Mouse (Mus musculus): ENCODE measurements around the gene Tc2n.
"Not testable (repeated sequence)": the region's sequence is repeated elsewhere in the genome, so short reads cannot be mapped to it uniquely, and the experiment has no call there.

Gene Tc2n

DNA sequence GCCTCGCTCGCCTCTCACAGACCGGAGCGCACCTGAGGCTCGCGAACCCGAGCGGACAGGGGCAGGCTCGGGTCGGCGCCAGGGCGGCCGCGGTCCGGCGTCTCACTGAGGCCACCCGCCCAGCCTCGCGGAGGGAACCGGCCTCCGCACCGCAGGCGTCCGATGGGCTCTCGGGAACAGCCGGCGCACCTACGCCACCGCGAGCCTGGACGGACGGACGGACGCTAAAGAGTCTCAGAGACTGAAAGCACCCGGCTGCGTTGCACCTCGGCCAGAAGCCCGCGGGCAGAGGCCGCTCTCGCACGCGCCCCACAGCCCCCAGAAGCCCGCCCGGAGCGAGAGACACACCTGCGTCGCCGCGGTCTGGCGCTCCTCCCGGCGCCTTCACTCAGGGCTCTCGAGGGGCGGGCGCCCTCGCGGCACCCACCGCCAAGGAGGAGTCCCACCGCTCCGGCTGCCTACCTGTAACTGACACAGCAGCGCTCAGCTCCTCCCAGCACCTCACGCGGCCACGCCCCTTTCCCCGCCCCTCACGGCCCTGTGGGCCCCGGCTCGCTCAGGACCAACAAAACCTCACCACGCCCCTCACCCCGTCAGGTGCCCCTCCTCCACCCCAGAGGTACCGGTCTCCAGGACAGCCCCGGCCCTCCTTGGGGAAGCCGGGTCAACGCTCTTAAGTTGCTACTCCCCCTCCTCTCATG lies at the start of gene Tc2n:
TSS of gene Tc2n (minus strand) at position 470 of the 701 bp plus-strand sequence.
- in situ Hi-C loops (cut with MboI, MseI), result no loop called here

DNA sequence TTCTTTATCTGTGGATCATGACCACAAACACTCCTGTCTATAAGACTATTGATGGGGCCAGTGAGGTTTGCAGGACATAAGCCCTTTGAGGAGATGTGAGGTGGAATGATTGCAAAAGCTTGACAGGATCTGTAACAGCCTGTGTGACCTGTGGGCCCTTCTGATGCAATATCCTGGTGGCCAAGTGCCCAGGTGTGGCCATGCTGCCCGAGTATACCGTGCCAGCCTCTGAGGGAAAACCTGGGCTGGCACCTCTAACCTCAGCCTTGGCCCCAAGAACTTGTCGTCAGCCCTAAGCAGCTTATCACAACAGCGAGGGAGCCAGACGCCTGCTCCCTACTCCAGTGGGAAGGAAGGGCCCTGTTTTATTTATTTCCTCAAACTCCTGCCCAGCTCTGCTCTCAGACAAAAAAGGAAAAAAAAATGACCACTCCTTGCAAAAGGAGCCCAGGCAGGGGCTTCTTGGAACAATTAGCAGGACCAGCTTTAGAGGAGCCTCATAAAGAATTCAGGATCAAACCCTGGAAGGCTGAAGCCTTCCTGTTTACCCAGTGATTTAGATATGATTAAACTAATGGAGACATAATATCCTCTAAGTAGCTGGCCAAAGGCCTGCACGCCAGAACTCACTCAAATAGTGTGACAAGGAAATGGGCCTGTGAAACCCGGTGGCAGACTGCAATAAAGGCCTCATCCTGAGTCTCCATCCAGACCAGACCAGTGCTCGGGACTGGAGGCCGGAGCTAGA lies 49.2 kb upstream of the Tc2n start:
- in situ Hi-C loops (cut with MboI, MseI), result no loop called here

DNA sequence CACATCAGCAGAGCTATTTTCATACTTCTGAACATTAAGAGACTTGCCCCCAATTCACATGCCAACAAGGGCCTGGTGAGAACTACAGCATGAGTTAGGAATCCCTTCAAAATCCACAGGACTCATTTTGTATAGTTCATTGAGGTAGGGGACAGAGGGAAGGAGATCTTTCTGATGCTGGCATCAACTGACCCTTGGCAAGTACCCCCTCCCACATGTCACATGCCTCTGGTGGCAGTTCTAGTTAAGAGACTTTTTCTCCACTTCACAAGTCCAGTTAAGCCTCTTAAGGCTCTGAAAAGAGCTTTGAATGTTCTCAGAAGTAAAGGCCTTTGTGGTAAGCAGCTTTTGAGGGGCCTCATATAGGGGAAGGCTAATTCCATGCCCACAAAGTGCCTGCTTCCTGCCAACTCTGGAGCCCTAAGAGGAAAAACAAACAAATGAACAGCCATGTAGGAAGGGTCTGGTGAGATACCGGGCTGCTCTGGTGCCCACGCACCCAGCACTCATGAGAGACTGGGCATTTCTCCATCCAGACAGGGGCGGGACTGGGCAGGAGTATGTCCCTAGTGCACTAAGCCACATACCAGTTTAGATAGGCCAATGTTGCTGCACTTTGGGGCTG lies 48.0 kb upstream of the Tc2n start:
- in situ Hi-C loops (cut with MboI, MseI), result no loop called here

DNA sequence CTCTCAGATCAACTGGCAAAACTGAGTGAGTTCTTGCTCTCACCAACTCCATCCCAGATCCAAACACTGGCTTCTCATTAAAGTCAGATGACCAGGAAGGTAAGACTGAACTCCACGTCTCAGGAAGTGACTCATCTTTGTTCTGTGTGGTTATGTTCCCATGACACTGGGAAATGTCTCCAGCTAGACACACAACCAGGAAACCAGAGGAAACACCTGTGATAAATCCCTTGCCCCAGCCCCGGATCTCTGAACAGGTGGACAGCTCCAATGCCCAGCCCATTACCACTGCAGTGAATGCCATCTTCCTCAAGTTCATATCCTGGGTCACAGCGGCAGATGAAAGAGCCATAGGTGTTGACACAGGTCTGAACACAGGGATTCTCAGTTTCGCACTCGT lies 46.5 kb upstream of the Tc2n start:
- in situ Hi-C loops (cut with MboI, MseI), result no loop called here

DNA sequence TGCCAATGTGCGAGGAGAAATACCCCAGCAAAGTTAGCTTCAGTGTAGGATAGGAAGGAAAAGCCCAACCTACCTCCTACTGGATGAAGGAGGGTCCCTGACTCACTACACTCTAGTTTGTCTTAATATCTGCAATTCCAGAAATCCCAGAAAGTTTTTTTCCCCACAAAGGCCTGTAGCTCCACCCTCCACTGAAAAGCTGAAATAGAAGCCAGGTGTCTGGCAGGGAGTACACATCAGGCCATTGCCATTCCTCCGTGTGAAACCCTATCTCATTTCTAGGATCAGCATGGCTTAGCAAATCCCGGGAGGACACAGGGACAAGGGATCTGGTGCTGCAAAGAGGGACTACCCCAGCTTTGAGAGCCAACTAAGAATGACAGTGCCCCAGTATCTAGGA lies 44.7 kb upstream of the Tc2n start:
- in situ Hi-C loops (cut with MboI, MseI), result no loop called here

DNA sequence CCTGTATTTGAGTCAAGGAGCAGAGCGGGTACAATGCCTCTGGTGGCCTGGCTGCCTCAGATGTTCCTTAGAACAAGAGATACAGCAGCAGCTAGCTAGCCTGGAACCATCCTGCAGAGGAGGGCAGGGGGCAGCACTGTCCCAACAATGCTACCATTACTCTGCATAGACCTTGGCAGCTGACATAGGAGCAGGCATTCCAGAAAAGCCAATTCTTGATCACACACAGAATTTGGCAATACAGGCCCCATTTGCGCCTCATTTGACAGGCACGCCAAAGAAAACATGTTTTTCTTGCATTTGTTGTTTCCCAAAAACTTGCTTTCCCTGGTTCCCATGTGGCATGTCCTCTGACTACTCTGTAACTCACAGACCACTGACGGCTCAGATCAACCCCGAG lies 43.7 kb upstream of the Tc2n start:
- in situ Hi-C loops (cut with MboI, MseI), result no loop called here

DNA sequence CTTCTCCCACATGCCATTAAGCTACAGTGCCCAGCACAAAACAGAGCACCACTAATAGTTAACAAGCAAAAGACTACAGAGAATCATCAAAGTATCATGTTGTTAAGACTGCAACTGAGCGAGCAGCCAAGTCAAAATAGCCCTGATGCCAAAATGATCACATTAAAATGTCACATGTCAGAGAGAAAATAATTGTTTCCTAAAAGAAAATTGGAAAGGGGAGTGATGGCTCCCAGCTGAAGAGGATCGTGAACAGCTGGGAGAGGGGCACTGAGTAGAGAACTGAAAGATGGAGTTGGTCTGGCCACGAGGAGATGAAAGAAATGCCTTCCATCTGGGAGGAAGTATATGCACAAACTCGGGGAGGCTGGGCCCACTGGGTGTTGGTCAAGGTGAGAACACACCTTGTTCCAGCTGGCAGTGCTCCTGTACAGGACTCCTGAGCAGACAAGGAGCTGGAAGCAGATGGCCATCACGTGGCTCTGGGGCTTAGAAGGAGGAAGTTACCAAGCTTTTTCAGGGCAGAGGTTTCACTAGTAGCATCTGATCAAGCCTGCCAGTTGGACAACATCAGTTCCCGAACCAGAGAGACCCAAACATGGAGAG lies 41.2 kb upstream of the Tc2n start:
- in situ Hi-C loops (cut with MboI, MseI), result no loop called here

DNA sequence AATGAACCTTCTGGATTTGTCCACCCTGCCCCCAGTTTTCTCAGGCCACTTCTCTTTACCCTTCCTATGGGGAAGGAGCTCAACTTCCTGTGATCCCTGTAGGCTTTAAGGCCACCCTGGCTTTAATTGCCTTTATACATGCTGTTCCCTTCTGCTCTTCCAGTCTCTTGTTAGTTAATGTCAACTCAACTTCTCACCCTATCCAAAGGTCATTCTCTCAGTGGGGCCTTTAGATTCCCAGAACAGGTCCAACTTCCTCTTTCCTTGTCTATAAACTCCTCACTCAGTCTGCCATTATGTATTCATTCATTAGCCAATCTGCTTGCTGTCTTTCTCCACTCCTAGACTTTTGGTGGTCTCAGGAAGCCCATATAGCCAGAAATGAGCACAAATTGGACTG lies 40.4 kb upstream of the Tc2n start:
- in situ Hi-C loops (cut with MboI, MseI), result no loop called here

DNA sequence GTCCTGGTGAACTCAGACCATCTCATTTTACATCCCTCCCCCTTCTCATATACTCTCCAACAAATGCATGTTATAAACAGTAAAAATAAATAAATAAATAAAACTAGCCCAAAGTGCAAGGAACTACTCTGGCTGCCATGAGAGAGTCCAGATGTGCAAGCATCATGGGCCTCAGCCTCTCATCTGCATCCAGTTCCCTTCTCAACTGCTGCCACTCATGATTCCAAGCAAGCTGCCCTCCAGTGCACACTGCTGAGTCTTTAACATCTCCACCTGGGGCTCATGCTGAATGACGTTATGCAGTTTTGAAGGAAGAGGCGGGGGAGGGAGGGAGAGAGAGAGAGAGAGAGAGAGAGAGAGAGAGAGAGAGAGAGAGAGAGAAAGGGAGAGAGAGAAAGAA lies 24.1 kb upstream of the Tc2n start:
- in situ Hi-C loops (cut with MboI, MseI), result no loop called here

DNA sequence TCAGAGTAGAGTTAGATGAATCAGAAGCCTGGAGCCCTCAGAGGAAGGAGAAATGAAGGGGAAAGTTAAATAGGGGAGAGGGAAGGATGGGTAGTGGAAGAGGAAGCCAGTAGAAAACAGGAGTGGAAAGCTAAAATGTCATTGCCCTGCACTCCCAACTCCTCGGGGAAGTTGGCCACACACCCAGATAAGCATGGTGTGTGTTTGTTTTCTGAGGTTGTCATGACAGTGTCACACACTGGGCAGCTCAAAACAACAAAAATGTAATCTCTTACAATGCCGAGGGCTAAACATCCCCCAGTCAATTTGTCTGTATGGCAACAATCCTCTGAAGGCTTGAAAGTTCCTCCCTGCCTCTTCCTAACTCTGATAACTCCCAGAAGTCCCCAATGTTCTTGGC lies 22.2 kb upstream of the Tc2n start:
- in situ Hi-C loops (cut with MboI, MseI), result no loop called here

DNA sequence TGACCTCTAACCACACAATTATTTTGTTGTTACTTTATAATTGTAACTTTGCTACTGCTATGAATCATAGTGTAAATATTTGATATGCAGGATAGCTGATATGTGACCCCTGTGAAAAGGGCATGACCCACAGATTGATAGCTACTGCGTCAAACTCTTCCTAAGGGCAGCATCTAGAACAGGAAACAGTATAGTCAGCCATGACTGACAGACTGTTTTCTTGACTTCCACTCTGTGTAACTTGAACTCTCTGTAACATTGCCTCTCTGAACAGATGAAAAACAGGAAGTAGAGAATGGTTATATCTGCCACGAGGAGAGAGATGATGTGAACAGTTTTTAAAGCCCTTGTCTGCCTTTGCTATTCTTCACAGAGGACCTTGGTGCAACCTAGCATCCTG lies 21.7 kb upstream of the Tc2n start:
- in situ Hi-C loops (cut with MboI, MseI), result no loop called here

DNA sequence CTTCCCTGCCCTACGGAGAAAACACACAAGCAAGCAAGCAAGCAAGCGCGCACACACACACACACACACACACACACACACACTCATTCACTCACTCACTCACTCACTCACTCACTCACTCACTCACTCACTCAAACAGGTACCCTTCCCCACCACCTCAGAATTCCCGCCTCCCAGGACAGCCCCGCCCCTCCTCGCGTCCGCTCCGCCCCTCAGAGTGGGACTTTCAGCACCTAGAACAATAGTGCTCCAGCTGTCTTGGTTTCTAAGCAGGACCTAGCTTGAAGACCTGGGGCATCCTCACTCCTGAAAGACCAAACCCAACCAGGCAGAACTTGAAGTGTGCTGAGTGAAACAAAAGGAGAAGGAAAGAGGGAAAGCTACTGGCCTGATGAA lies 430 bp upstream of the Tc2n start:
- in situ Hi-C loops (cut with MboI, MseI), result no loop called here

DNA sequence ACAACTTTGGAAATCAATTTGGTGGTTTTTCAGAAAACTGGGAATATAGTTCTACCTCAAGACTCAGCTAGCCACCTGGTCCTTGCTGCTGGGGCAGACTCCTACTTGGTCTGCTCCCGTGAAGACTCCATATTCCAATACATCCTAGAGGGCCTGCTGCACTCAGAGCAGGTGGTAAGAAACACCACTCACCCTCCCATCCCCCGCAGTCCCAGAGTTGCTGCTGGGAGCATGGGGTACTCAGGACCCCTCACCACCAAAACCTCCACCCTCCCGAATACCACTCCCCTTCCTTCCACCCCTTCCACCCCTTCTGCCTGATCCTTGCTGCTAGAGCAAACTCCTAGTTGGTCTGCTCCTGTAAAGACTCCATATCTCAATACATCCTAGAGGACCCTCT lies 19.1 kb downstream of the Tc2n start:
- in situ Hi-C loops (cut with MboI, MseI), result no loop called here

DNA sequence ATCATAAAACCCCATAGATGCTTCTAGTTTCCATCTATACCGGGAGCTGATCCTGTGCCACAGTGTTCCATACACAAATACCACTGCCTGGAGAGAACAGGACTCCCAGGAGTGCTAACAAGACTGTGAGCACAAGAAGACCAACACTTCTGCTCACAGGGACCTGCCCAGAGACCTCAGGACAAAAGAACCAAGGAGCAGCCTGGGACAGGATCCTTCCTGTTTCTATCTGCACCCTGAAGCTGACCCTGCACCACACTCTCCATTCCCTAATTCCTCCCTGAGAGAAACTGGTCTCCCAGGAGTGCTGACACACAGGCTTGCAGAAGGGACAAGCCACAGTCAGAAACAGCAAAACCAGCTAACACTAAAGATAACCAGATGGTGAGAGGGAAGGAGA lies 21.8 kb downstream of the Tc2n start:
- in situ Hi-C loops (cut with MboI, MseI), result no loop called here

DNA sequence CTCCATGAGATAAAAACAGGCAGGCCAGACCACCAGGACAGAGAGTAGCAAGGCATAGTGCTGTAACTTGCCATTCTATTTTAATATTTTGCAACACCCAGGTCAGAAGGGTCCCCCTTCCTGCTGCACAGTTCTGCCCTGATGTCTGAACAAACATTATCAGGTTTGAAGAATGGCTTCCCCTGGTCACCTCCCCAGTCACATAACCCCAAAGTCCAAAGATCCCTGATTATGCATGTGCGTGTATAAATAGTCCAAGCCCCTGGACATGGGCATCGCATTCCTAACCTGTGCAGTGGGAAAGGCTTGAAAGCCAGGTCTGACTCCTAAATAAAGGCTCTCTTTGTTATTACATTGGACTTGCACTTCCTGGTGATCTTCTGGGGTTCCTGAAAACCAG lies 37.8 kb downstream of the Tc2n start:
- in situ Hi-C loops (cut with MboI, MseI), result no loop called here

DNA sequence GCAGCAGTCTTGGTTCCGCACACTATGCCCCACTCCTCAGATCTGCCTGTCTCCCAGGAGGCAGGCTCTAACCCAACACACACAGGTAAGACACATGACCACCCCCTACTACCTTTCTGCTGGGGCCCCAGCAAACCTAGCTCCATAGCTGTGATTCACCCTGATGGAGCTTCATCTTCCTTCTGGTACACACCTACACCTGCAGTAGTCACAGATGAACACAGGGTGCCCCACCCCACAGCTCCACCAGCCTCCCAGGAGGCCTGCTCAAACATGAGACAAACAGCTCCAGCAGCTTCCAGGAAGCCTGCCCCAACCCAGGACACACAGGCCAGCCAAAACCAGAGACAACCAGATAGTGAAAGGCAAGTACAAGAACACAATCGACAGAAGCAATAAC lies 50.8 kb downstream of the Tc2n start:
- in situ Hi-C loops (cut with MboI, MseI), result no loop called here

DNA sequence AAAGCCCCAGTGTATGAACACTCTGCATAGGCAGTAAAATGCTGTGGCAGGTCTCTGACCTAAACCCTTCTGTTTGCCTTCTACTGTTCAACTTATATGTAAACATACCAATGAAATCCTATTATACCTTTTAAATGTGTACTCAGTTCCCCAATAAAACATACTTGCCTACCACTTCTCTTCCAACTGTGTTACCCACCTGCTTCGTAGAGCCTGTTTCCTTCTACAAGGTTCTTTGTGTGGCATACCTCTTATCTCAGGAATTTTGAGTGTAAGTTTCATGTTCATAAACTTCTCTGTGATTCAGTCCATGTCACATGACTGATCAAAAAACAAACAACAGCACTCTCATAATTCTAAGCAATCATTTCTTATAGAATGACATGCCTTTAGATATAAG lies 85.2 kb downstream of the Tc2n start:
- in situ Hi-C loops (cut with MboI, MseI), result no loop called here

DNA sequence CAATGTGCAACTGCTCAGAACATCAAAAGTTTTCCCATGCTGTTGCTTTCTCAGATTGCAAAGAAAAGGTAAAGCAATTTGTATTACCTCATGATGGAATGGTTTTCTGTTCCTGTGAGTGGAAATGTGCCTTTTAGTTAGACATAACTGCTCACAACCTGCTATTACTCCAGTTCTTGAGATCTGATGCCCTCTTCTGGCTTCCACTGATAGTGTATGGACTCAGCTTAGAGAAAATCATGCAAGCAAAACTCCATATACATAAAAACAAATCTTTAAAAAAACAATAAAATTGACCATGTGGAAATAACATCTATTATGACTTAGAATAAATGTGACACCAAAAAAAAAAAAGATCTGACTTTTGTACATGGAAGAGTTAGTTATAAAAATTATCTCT lies 111.7 kb downstream of the Tc2n start:
- in situ Hi-C loops (cut with MboI, MseI), result not testable (repeated sequence)

All from T-helper 2 cell (primary cell).